Mouse (Mus musculus): Measurements from ENCODE around the gene Pycr2.
"Not testable (repeated sequence)": the region's sequence is repeated elsewhere in the genome, so short reads cannot be mapped to it uniquely, and the experiment has no call there.

Pycr2 gene

GRCm38 (mm10) chr1:180905307-180905706, 1.2 kb downstream of the Pycr2 start:
- no peak for DNase-seq (ENCODE audit: low spot score)

- no peak for DNase-seq (ENCODE audit: low spot score)
Measured at GRCm38 (mm10) chr1:180905876-180906275, 1.8 kb downstream of the Pycr2 start.

GRCm38 (mm10) chr1:180906461-180907147, 2.5 kb downstream of the Pycr2 start:
- no peak for DNase-seq (ENCODE audit: low spot score)

- DNase-seq (ENCODE audit: low spot score) = no peak
Measured at GRCm38 (mm10) chr1:180911138-180911537, 7.0 kb downstream of the Pycr2 start.

GRCm38 (mm10) chr1:180911653-180912287, 7.7 kb downstream of the Pycr2 start:
- DNase-seq (ENCODE audit: low spot score) = no peak

GRCm38 (mm10) chr1:180912792-180913191, 8.7 kb downstream of the Pycr2 start:
- DNase-seq (ENCODE audit: low spot score) = no peak

- DNase-seq (ENCODE audit: low spot score) = no peak
Measured at GRCm38 (mm10) chr1:180913797-180914196, 9.7 kb downstream of the Pycr2 start.

GRCm38 (mm10) chr1:180916425-180916824, 12.3 kb downstream of the Pycr2 start:
- DNase-seq (ENCODE audit: low spot score) = no peak

- no peak for DNase-seq (ENCODE audit: low spot score)
Measured at GRCm38 (mm10) chr1:180917053-180917452, 13.0 kb downstream of the Pycr2 start.

- no peak for DNase-seq (ENCODE audit: low spot score)
Measured at GRCm38 (mm10) chr1:180919686-180920085, 15.6 kb downstream of the Pycr2 start.

- DNase-seq (ENCODE audit: low spot score) = no peak
Measured at GRCm38 (mm10) chr1:180922273-180923048, 18.4 kb downstream of the Pycr2 start.

GRCm38 (mm10) chr1:180924737-180925136, 20.6 kb downstream of the Pycr2 start:
- DNase-seq (ENCODE audit: low spot score) = no peak

GRCm38 (mm10) chr1:180926286-180926685, 22.2 kb downstream of the Pycr2 start:
- no peak for DNase-seq (ENCODE audit: low spot score)

- no peak for DNase-seq (ENCODE audit: low spot score)
Measured at GRCm38 (mm10) chr1:180929599-180929998, 25.5 kb downstream of the Pycr2 start.

- no peak for DNase-seq (ENCODE audit: low spot score)
Measured at GRCm38 (mm10) chr1:180931106-180931505, 27.0 kb downstream of the Pycr2 start.

GRCm38 (mm10) chr1:180933659-180934058, 29.6 kb downstream of the Pycr2 start:
- no peak for DNase-seq (ENCODE audit: low spot score)

- DNase-seq (ENCODE audit: low spot score) = no peak
Measured at GRCm38 (mm10) chr1:180934467-180935419, 30.6 kb downstream of the Pycr2 start, which contains the start of gene Lefty1. Lefty1 (plus strand) TSS chr1:180935022.

- DNase-seq (ENCODE audit: low spot score) = not testable (repeated sequence)
Measured at GRCm38 (mm10) chr1:180936610-180937398, 32.7 kb downstream of the Pycr2 start.

- DNase-seq (ENCODE audit: low spot score) = not testable (repeated sequence)
Measured at GRCm38 (mm10) chr1:180937631-180938030, 33.5 kb downstream of the Pycr2 start.

- DNase-seq (ENCODE audit: low spot score) = not testable (repeated sequence)
Measured at GRCm38 (mm10) chr1:180938781-180939180, 34.7 kb downstream of the Pycr2 start.

Data from ovary, postnatal 10 days (tissue).